Mouse (Mus musculus): ENCODE results near the gene Mov10.
"Not testable (repeated sequence)": the region's sequence is repeated elsewhere in the genome, so short reads cannot be mapped to it uniquely, and the experiment has no call there.

Mov10 gene

DNA sequence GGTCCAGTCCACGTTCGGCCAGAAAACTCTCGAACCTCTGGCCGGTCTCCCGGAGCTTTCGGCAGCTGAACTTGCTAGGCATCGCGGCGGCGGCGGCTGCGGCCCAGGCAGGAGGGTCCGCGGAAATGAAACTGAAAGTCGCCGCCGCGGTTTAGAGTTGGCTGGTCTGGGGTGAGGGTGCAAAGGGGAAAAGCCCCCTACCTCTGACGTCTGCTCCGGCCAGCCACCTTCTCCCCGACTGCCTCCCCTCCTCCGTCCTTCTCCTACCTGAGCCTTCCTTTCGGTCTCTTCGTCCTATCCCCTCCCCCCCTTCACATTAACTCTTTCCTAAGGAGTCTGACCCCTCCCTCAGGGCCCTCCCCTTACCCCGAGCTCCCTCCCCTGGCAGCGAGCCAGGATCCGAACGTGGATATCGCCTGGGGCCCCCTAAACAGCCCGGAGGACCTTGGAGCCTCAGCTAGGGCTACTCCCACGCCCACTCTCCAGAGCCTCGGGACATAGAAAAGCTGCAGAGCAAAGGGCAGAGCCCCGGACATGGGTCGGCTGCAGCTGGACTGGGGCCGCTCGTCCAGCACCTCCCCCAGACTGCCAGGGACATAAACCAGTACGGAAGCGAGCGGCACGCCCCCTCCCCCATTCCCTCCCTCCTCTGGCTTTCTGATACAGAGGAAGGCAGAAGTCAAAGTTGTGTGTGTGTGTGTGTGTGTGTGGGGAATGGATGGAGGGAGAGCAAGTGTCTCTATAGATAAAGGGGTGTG is at the start of gene Mov10:
TSS of gene Mov10 (minus strand) at position 573 of the 758 bp plus-strand sequence.
- DNase-seq (ENCODE audit: low spot score in 2 of 2): peak; percentile 44 to 53

- not testable (repeated sequence) for DNase-seq (ENCODE audit: low spot score in 2 of 2)
Measured at GRCm38 (mm10) chr3:104866674-104867073, 48.3 kb upstream of the Mov10 start.

DNA sequence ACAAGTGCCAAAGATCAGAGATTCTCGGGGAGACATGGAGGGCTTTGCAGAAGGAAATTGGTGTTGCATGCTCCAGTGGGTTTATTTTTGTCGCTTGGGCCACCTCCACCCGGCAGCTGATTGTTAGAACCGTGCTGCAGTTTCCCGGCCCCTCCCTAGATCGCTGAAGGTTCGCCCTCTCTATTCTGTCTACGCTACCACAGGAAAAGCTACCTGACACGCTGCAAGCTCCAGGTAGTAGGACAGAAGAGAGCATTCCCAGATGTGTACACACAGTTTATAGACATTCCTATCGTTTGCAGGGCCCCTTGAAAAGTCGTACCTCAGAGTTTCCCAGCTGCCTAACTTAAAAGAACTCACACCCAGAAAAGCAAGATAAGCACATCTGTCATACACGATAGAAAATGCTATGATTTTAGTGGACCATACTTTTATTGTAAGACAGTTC is 47.0 kb upstream of the Mov10 start:
- DNase-seq (ENCODE audit: low spot score in 2 of 2): no peak

- DNase-seq (ENCODE audit: low spot score in 2 of 2): peak; percentile 72 to 80
Measured at GRCm38 (mm10) chr3:104864651-104865340, 46.4 kb upstream of the Mov10 start.

- DNase-seq (ENCODE audit: low spot score in 2 of 2): peak; percentile 79 to 84
Measured at GRCm38 (mm10) chr3:104863786-104864650, 45.7 kb upstream of the Mov10 start, which contains the start of the genes St7l and Capza1. Gene St7l (plus strand): TSS chr3:104864005. Gene Capza1 (minus strand): TSS chr3:104864505.

DNA sequence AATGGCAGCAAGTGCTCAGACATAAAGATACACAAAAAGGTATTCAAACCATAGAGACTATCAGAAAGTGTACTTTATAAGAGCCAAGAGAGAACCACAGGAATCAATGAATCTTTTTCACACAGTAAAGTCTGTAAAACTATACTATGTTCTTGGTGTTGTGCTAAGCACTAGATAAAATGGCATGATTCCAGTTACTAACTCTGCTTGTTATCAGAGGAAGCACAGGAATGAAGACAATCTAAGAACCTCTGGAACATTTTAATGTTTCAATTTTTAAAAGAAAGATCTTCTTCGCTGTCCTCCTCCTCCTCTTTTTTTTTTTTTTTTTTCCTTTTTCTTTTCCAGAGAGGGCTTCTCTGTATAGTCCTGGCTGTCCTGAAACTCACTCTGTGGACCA is 40.2 kb upstream of the Mov10 start:
- no peak for DNase-seq (ENCODE audit: low spot score in 2 of 2)

DNA sequence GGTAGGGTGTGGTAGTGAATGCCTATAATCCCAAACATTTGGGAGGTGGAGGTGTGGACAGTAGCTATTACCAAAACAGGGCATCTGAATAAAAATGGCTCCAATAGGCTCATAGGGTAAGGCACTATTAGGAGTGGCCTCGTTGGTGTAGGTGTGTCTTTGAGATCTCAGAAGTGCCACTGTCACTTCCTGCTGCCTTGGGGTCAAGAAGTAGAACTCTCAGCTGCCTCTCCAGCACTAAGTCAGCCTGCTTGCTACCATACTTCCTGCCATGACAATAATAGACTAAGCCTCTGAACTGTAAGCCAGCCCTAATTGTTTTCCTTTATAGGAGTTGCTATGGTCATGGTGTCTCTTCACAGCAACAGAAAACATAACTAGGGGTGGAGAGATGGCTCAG is 37.7 kb upstream of the Mov10 start:
- no peak for DNase-seq (ENCODE audit: low spot score in 2 of 2)

DNA sequence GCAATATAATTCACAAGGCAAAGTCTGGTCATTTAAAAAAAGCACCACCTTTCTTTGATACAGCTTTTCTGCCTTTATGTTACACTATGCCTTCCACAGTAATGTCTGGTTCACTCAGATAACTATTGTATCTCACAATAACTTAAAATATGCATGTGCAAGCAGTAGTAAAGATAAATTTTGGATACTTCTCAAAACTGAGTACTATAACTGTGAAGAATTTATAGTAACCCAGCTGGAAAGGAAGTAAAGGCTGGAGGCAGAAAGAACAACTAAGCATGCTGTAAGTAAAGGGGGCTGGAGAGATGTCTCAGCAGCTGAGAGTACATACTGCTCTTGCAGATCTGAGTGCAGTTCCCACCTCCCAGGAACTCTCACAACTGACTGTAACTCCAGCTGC is 36.5 kb upstream of the Mov10 start:
- DNase-seq (ENCODE audit: low spot score in 2 of 2): no peak

- no peak for DNase-seq (ENCODE audit: low spot score in 2 of 2)
Measured at GRCm38 (mm10) chr3:104854465-104854864, 36.1 kb upstream of the Mov10 start.

DNA sequence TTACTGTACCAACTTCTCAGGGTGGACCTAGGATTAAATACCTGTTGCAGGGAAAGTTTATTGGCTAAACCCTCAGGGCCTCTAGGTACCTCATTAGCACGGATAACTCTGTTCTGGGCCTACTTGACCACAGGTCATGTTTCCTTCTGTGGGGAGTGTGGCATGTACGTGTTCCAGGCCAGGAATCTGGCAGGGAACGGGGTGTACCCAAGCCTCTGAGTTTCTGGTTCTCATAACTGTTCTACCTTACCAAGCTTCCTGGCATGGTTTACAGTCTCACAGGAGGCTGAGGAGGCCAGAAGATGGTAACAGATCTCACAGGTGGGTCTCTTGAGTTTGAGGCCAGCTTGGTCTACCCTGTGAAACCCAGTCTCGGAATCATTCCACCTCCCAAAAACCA is 28.2 kb upstream of the Mov10 start:
- DNase-seq (ENCODE audit: low spot score in 2 of 2): no peak

GRCm38 (mm10) chr3:104841049-104841448 is 22.7 kb upstream of the Mov10 start:
- no peak for DNase-seq (ENCODE audit: low spot score in 2 of 2)

DNA sequence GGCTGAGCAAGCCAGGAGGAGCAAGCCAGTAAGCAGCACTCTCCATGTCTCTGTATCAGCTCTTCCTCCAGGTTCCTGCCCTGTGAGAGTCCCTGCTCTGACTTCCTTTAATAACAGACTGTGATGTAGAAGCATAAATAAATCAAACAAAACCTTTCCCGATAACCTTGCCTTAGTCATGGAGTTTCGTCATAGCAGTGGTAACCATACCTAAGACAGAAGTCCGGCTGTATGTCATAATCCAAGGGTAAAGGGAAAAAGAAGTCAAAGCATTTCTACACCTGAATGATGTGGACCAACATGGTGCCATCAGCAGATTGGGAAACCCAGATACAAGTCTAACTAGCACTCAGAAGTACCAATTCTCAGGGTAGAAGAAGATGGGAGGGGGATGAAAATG is 17.4 kb upstream of the Mov10 start:
- no peak for DNase-seq (ENCODE audit: low spot score in 2 of 2)

DNA sequence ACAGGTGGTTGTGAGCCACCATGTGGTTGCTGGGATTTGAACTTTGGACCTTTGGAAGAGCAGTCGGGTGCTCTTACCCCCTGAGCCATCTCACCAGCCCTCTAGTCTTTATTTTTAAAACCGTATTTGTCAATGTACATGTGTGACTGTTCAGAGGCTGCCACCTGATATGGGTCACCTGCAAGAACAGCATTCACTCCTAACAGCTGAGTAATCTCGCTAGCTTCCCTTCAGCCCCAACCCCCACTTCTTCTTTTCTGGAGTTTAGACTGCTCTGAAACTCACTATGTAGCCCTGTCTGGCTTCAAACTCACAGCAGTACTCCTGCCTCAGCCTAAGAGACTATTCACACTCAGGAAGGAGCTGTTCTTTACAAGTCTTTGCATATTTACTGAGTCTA is 4.0 kb upstream of the Mov10 start:
- DNase-seq (ENCODE audit: low spot score in 2 of 2): no peak

- DNase-seq (ENCODE audit: low spot score in 2 of 2): no peak
Measured at GRCm38 (mm10) chr3:104820426-104820825, 2.1 kb upstream of the Mov10 start.

- DNase-seq (ENCODE audit: low spot score in 2 of 2): no peak
Measured at GRCm38 (mm10) chr3:104818749-104819134, 379 bp upstream of the Mov10 start.

GRCm38 (mm10) chr3:104817481-104817990 is 827 bp downstream of the Mov10 start:
- peak; percentile 19 to 37 for DNase-seq (ENCODE audit: low spot score in 2 of 2)

- DNase-seq (ENCODE audit: low spot score in 2 of 2): no peak
Measured at GRCm38 (mm10) chr3:104816130-104816529, 2.2 kb downstream of the Mov10 start.

DNA sequence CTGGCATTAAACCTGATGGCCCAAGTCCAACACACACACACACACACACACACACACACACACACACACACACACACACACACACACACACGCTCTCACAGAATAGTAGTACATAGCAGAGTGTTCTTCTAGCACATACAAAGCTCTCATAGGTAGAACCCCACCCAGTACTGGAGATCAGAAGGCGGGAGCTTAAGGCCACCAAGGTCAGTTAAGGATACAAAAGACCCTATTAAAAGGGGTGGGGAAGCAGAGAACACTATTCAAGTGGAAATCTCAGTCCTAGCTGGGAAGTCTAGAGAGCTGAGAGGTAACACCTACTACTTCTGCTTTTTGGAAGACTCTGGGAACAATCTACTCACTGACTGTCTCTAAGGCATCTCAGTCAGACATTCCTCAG is 3.0 kb downstream of the Mov10 start:
- DNase-seq (ENCODE audit: low spot score in 2 of 2): no peak

DNA sequence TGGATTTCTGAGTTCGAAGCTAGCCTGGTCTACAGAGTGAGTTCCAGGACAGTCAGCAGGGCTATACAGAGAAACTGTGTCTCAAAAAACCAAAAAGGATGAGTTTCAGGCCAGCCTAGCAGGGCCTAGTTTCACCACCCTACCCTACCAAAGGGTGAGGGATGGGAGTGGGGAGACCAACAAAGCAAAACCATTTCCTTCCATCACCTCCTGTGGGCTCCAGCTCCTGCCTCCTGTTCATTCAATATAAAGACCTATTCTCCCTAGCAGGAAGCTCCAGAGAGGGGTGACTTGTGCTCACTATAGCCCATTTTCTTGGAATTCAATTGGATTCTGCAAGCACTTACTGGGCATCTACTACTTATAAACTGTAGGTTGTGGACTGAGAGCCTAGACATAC is 3.6 kb downstream of the Mov10 start:
- no peak for DNase-seq (ENCODE audit: low spot score in 2 of 2)

GRCm38 (mm10) chr3:104813227-104813626 is 5.1 kb downstream of the Mov10 start:
- not testable (repeated sequence) for DNase-seq (ENCODE audit: low spot score in 2 of 2)

DNA sequence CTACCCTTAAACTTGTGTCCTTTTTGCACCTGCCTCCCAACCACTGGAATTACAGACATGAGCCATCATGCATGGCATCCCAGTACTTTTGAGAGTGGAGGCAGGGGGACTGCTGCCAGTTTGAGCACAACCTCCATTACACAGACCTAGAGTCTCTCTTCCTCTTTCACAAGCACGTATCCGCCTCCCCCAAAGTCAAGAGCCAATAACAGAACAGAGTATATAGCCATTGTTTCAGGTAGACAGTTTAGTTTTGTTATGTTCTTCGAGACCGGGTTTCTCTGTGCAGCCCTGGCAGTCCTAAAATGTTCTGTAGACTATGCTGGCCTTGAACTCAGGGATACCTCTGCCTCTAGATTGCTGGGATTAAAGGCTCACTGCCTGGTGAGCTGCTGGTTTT is 6.1 kb downstream of the Mov10 start:
- DNase-seq (ENCODE audit: low spot score in 2 of 2): no peak

DNA sequence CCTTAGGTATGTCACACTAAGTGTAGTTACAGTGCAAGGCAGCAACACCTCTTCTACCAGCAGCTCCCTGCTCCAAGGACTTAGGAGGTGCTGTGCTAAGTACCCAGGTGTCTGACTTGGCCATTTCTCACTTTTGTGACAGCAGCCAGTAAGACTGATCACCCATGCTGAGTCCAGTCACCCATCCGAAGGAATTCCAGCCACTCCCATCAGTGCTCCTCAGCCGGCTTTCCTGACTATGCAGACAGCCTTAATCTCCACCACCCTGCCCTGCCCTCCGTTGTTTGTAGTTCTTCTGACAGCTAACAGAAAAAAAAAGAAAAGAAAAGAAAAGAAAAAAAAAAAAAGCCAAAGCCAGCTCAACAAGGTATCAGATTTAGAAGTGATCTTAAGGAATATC is 6.6 kb downstream of the Mov10 start:
- no peak for DNase-seq (ENCODE audit: low spot score in 2 of 2)
